Mouse (Mus musculus) CD4-positive helper T cell, adult 2 months (primary cell): ENCODE results near the gene Rgs19.

Source experiments
- DNase-seq: peaks from one replicate; pipeline ENCODE4 v3.0.0-alpha.2; 2012; ENCODE audit warnings: low read depth, missing footprints, low spot score

Gene Rgs19

GRCm38 (mm10) chr2:181693339-181694280 lies at the start of gene Rgs19:
Gene Rgs19 (minus strand): TSS chr2:181693977.
- DNase-seq: peak; percentile 92

- DNase-seq: no peak
Observed at GRCm38 (mm10) chr2:181730051-181730450, 36.3 kb upstream of the Rgs19 start.

- DNase-seq: no peak
Observed at GRCm38 (mm10) chr2:181727659-181728262, 34.0 kb upstream of the Rgs19 start.

GRCm38 (mm10) chr2:181722213-181722612 lies 28.4 kb upstream of the Rgs19 start:
- no peak for DNase-seq

- no peak for DNase-seq
Observed at GRCm38 (mm10) chr2:181721200-181721599, 27.4 kb upstream of the Rgs19 start.

- DNase-seq: no peak
Observed at GRCm38 (mm10) chr2:181720061-181720460, 26.3 kb upstream of the Rgs19 start.

- DNase-seq: no peak
Observed at GRCm38 (mm10) chr2:181716991-181717390, 23.2 kb upstream of the Rgs19 start.

GRCm38 (mm10) chr2:181715382-181715781 lies 21.6 kb upstream of the Rgs19 start:
- no peak for DNase-seq

GRCm38 (mm10) chr2:181714903-181715326 lies 21.1 kb upstream of the Rgs19 start, which contains the start of gene Oprl1:
Gene Oprl1 (plus strand): TSS chr2:181715016.
- DNase-seq: no peak

- no peak for DNase-seq
Observed at GRCm38 (mm10) chr2:181713749-181714148, 20.0 kb upstream of the Rgs19 start.

- DNase-seq: peak; percentile 66
Observed at GRCm38 (mm10) chr2:181706668-181707067, 12.9 kb upstream of the Rgs19 start.

- DNase-seq: no peak
Observed at GRCm38 (mm10) chr2:181698241-181698640, 4.5 kb upstream of the Rgs19 start, which contains the start of gene Lkaaear1. Gene Lkaaear1 (minus strand): TSS chr2:181698442.

- no peak for DNase-seq
Observed at GRCm38 (mm10) chr2:181696801-181697420, 3.1 kb upstream of the Rgs19 start.

GRCm38 (mm10) chr2:181695776-181696175 lies 2.0 kb upstream of the Rgs19 start:
- no peak for DNase-seq

GRCm38 (mm10) chr2:181694581-181694980 lies 804 bp upstream of the Rgs19 start:
- no peak for DNase-seq

GRCm38 (mm10) chr2:181692304-181692703 lies 1.5 kb downstream of the Rgs19 start:
- DNase-seq: no peak

GRCm38 (mm10) chr2:181691571-181691970 lies 2.2 kb downstream of the Rgs19 start:
- DNase-seq: peak; percentile 49

- no peak for DNase-seq
Observed at GRCm38 (mm10) chr2:181691083-181691482, 2.7 kb downstream of the Rgs19 start.

- no peak for DNase-seq
Observed at GRCm38 (mm10) chr2:181689466-181690160, 4.2 kb downstream of the Rgs19 start.

- DNase-seq: no peak
Observed at GRCm38 (mm10) chr2:181687586-181687985, 6.2 kb downstream of the Rgs19 start.

GRCm38 (mm10) chr2:181685686-181686085 lies 8.1 kb downstream of the Rgs19 start:
- no peak for DNase-seq

- no peak for DNase-seq
Observed at GRCm38 (mm10) chr2:181684713-181685112, 9.1 kb downstream of the Rgs19 start.
